Mouse (Mus musculus): ENCODE measurements around the gene Prkcg.

DNA sequence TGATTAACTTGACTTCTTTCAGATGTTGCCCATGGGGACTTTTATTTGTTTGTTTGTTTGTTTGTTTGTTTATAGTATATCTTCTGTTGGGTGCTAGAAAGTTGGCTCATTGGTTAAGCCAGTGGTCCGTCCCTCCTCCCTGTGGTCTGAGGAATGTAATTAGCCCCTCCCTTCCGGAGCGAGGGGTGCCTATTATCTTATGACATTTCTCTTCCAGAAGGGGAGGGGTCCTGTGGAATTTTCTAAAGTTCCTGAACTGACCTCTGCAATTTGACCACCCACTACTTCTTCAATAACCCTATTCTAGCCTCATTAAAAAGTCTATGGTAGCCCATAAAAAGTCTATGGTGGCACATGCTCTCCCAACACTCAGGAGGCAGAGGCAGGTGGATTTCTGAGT, 21.7 kb upstream of the Prkcg start:
- TF ChIP-seq POLR2A (IDR thresholded peaks at IDR 0.05; ENCODE audit: insufficient read depth, low read depth, low read length) (no peak), CTCF (IDR thresholded peaks at IDR 0.05; ENCODE audit: insufficient read depth, low read depth, low read length) (no peak)
